Mouse (Mus musculus): Measurements from ENCODE around the gene Rufy3.

DNA sequence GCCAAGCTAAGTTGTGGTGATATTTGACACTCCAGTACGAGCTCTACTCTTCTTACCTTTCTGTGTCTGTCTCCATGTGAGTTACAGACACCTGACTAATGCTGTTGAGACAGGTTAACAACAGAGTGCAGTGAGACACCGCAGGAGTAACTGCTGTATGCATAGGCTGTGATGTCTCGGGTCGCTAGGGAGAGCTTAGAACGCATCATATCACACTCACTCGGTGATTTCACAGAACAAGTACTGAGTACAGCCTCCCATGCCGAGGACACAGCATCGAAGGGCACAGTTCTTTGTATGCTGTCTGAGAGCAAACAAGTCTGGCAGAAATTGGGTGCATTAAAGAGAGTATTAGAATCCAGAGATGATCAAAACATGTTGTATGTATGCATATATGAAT is 65.1 kb downstream of the Rufy3 start:
- TF ChIP-seq POLR2A (IDR thresholded peaks at IDR 0.05; ENCODE audit: borderline replicate concordance, extremely low read depth, low read depth, low read length): no peak
- no peak for TF ChIP-seq CTCF (IDR thresholded peaks at IDR 0.05; ENCODE audit: insufficient read depth, low read length)

Data from lung, adult 2 months (tissue).